Comparison of ENCODE assay signal across 8 mouse cellular contexts in genomic region chr13:8885445-8886184, GRCm38 (mm10). TPM values are rescaled to one million over a fixed set of nuclear protein-coding genes. Genes with fewer than 3 reads are reported as not detected.
A peak's percentile ranks its signal among the peaks of the same experiment; 100 is the strongest.
DNase-seq lines count a peak whose midpoint lies in the region; ATAC-seq and TF ChIP-seq lines count a peak whose summit lies in the region.

Gene Idi1 (plus strand): TSS chr13:8885501.

- no peak for TF ChIP-seq CTCF in ES-Bruce4 (IDR thresholded peaks at IDR 0.05; ENCODE audit: low read depth, low read length)

- DNase-seq in forebrain, embryonic 14.5 days (ENCODE audit: low spot score) = peak; percentile 99
- DNase-seq in heart, postnatal 14 days = peak; percentile 93 to 95
- DNase-seq in layer of hippocampus, adult 11-12 months (ENCODE audit: low spot score) = peak; percentile 98
- DNase-seq in lung, adult 18-20 months = peak; percentile 97 to 98
- DNase-seq in testis, postnatal 14 days (ENCODE audit: low spot score) = peak; percentile 97

- peak; percentile 46; the same call in 1 of the 2 replicates for TF ChIP-seq EP300 in ES-Bruce4 (IDR thresholded peaks at IDR 0.05; ENCODE audit: insufficient read depth, low read depth, low read length)

- peak; percentile 98 for ATAC-seq in cerebellum, adult (ENCODE audit: insufficient number of reproducible peaks, low FRiP score, low TSS enrichment)
- ATAC-seq in forebrain, embryonic 14.5 days = peak; percentile 99
- ATAC-seq in neural tube, embryonic 15.5 days (ENCODE audit: low FRiP score) = peak; percentile 99

- peak within 1 kb of the TSS; percentile 67 for H3K9ac ChIP-seq in ES-Bruce4 (ENCODE audit: low read depth, poor library complexity, severe bottlenecking)
- peak within 1 kb of the TSS; percentile 75 for H3K9ac ChIP-seq in forebrain, embryonic 14.5 days (ENCODE audit: low read length)
- peak within 1 kb of the TSS; percentile 75 for H3K9ac ChIP-seq in neural tube, embryonic 15.5 days (replicated peaks)

- intact Hi-C loops in heart, postnatal 14 days (cut with DNase I) = loop anchor here (10.0 kb wide), 2 partner anchors 109 to 209 kb away; partner anchors contain the start of genes Gtpbp4 and Larp4b

- TF ChIP-seq POLR2A in ES-Bruce4 (IDR thresholded peaks at IDR 0.05; ENCODE audit: insufficient read depth, low read length) = peak; percentile 59

- no peaks in the 10 kb centered on the region for H3K27me3 ChIP-seq in ES-Bruce4 (ENCODE audit: control insufficient read depth, insufficient read depth, low read length, poor library complexity, severe bottlenecking)
- H3K27me3 ChIP-seq in forebrain, embryonic 14.5 days (replicated peaks; ENCODE audit: control insufficient read depth, insufficient read depth, low read length) = no peaks in the 10 kb centered on the region
- no peaks in the 10 kb centered on the region for H3K27me3 ChIP-seq in neural tube, embryonic 15.5 days (replicated peaks)

- peak within 1 kb of the TSS; percentile 65 for H3K4me2 ChIP-seq in forebrain, embryonic 14.5 days (ENCODE audit: low read length)
- peak within 1 kb of the TSS; percentile 63 for H3K4me2 ChIP-seq in neural tube, embryonic 15.5 days

- H3K4me3 ChIP-seq in ES-Bruce4 (ENCODE audit: low read depth, low read length) = peak within 1 kb of the TSS; percentile 76
- H3K4me3 ChIP-seq in forebrain, embryonic 14.5 days (ENCODE audit: low read depth, low read length) = peak within 1 kb of the TSS; percentile 66
- peak within 1 kb of the TSS; percentile 80 for H3K4me3 ChIP-seq in neural tube, embryonic 15.5 days (replicated peaks)

- no peaks in the 10 kb centered on the region for H3K4me1 ChIP-seq in ES-Bruce4 (ENCODE audit: control insufficient read depth, insufficient read depth, low read length)
- H3K4me1 ChIP-seq in forebrain, embryonic 14.5 days (ENCODE audit: control insufficient read depth, insufficient read depth, low read length) = peaks cover 2% of the 10 kb centered on the region; the same call in 1 of the 2 replicates
- peaks cover 25% of the 10 kb centered on the region for H3K4me1 ChIP-seq in neural tube, embryonic 15.5 days

- H3K27ac ChIP-seq in ES-Bruce4 (ENCODE audit: insufficient read depth, low read length) = peak within 1 kb of the TSS; percentile 87
- H3K27ac ChIP-seq in forebrain, embryonic 14.5 days (ENCODE audit: low read depth, low read length) = peak within 1 kb of the TSS; percentile 94
- peak within 1 kb of the TSS; percentile 99 for H3K27ac ChIP-seq in neural tube, embryonic 15.5 days (replicated peaks)

- no peaks in the 10 kb centered on the region for H3K9me3 ChIP-seq in ES-Bruce4 (replicated peaks; ENCODE audit: control insufficient read depth, insufficient read depth, low read length, poor library complexity, severe bottlenecking)
- no peaks in the 10 kb centered on the region for H3K9me3 ChIP-seq in forebrain, embryonic 14.5 days (replicated peaks; ENCODE audit: control insufficient read depth, low read length)
- H3K9me3 ChIP-seq in neural tube, embryonic 15.5 days (replicated peaks) = no peaks in the 10 kb centered on the region

- peaks cover 23% of the 10 kb centered on the region for H3K36me3 ChIP-seq in ES-Bruce4 (ENCODE audit: control insufficient read depth, insufficient read depth, low read length, poor library complexity, severe bottlenecking)
- peaks cover 18% of the 10 kb centered on the region for H3K36me3 ChIP-seq in forebrain, embryonic 14.5 days (ENCODE audit: control insufficient read depth, insufficient read depth, low read length)
- peaks cover 14% of the 10 kb centered on the region for H3K36me3 ChIP-seq in neural tube, embryonic 15.5 days

- under 1% methylated on average over 46 of the region's 46 CpGs for WGBS in forebrain, embryonic 14.5 days
- under 1% methylated on average over 46 of the region's 46 CpGs for WGBS in neural tube, embryonic 15.5 days

RNA-seq across cellular contexts. Expression of gene Idi1, which starts in this region (rescaled TPM):
- polyA plus RNA-seq in ES-Bruce4 (2011; ENCODE audit: insufficient read depth, insufficient read length, low read depth, missing spikeins) = 181 and 202 TPM in 2 replicates
- polyA plus RNA-seq in forebrain, embryonic 14.5 days (2014; fragmentation: Nextera tagmentation; extraction: Ambion mirVana) = 85.6 and 85.9 TPM in 2 replicates
- total RNA-seq in heart, postnatal 14 days (2021) = 1 to 10 TPM; 5.7 to 6.5 TPM
- polyA plus RNA-seq in neural tube, embryonic 15.5 days (2015; fragmentation: Nextera tagmentation; extraction: Ambion mirVana) = 103 and 107 TPM in 2 replicates

Comparison
In these comparisons a context has a peak if more than half of its experiments do, and no peak if none do; other contexts are left out.
1. Peak in every context shown above with its lines: DNase-seq, ATAC-seq, H3K4me3 ChIP-seq and H3K27ac ChIP-seq.